22 mouse cellular contexts compared by ENCODE assay signal in the genomic region with DNA sequence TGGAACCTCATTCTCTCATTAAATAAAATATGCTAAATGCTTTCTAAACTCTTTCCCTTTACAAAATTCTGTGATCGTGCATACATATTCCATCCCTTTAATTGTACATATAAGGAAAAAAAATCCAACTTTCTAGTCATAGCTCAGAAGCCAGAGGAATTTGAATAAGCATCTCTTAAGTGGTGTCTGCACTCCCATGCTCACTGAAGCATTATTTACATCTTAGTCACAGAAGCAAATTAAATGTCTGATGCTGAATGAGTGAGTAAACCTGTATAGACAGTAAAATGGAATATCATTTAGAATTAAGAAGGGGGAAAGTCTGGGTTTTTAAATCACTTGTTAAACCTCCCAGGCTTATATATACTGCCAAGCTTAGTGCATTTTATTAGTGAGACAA.
DNase-seq lines count a peak whose midpoint lies in the region; ATAC-seq and TF ChIP-seq lines count a peak whose summit lies in the region.
"Had no signal": no experiment of that assay in that cellular context is flagged by ENCODE, and none has a peak within 500 bp of the region (broad histone marks: within the 10 kb centered on the region; RNA-seq: fewer than 3 reads in every experiment).

No protein-coding gene starts in this region.

- no peak overlapping the region for H3K4me2 ChIP-seq in lung, postnatal 0 days (replicated peaks; ENCODE audit: low read depth, low read length)
- no peak overlapping the region for H3K4me2 ChIP-seq in liver, embryonic 11.5 days

- in situ Hi-C loops in Patski (cut with MboI; ENCODE audit: low pct_unique_long_range_greater_than_20kb) = no loop called here

- no peak overlapping the region for H3K27ac ChIP-seq in lung, postnatal 0 days (ENCODE audit: low read length)
- H3K27ac ChIP-seq in liver, embryonic 11.5 days (ENCODE audit: low read depth, low read length) = no peak overlapping the region

- TF ChIP-seq EP300 in lung, postnatal 0 days (IDR thresholded peaks at IDR 0.05) = no peak

- no peak overlapping the region for H3K9ac ChIP-seq in lung, postnatal 0 days (replicated peaks; ENCODE audit: low read depth)
- no peak overlapping the region for H3K9ac ChIP-seq in liver, embryonic 11.5 days (ENCODE audit: low read depth, low read length)

- CTCF ChIA-PET in Patski (lab: Charles Lee) = no interaction called here

- no peak for ATAC-seq in lung, postnatal 0 days
- peak; percentile 94 for ATAC-seq in Patski
- ATAC-seq in liver, embryonic 11.5 days (replicated peaks; ENCODE audit: low FRiP score) = no peak
- ATAC-seq: activated CD4-positive, CD25-positive, alpha-beta regulatory T cell, adult 4 months; CD4-positive, CD25-positive, alpha-beta regulatory T cell, adult 4 months had no signal

- H3K9me3 ChIP-seq in lung, postnatal 0 days (ENCODE audit: low read length) = no peaks in the 10 kb centered on the region
- H3K9me3 ChIP-seq in liver, embryonic 11.5 days (ENCODE audit: control insufficient read depth, low read length) = no peaks in the 10 kb centered on the region
- H3K9me3 ChIP-seq: G1E had no signal

- peak; percentile 9 for DNase-seq in lung, postnatal 0 days (ENCODE audit: low spot score)
- no peak for DNase-seq in lung, postnatal 4 days
- peak; percentile 46 for DNase-seq in Muller cell, postnatal 12 days (ENCODE audit: inconsistent ontology term)
- no peak for DNase-seq in Patski (ENCODE audit: low read depth, low spot score)
- DNase-seq in layer of hippocampus, postnatal 14 days (ENCODE audit: low spot score in 2 of 2) = no peak
- DNase-seq in liver, embryonic 11.5 days (ENCODE audit: low spot score) = no peak
- DNase-seq: adrenal gland, adult 2 months; adrenal gland, adult 8-10 months; adrenal gland, postnatal 10 days; adrenal gland, postnatal 14 days; adrenal gland, postnatal 25 days; adrenal gland, postnatal 36 days; B cell, adult 2 months; cerebellum, adult 11 months; cerebellum, adult 11-12 months; cerebellum, adult 18-20 months; cerebellum, adult 2 months; cerebellum, adult 8-10 months had no signal

- 67% methylated on average over 1 of the region's 1 CpGs for WGBS in lung, postnatal 0 days
- 75% methylated on average over 1 of the region's 1 CpGs for WGBS in liver, embryonic 11.5 days

- no peaks in the 10 kb centered on the region for H3K4me1 ChIP-seq in lung, postnatal 0 days (ENCODE audit: insufficient read depth, low read depth, low read length)
- H3K4me1 ChIP-seq in liver, embryonic 11.5 days (replicated peaks; ENCODE audit: control insufficient read depth, insufficient read depth, low read length) = no peaks in the 10 kb centered on the region

- TF ChIP-seq CTCF in lung, postnatal 0 days (IDR thresholded peaks at IDR 0.05) = no peak
- no peak for TF ChIP-seq CTCF in Patski (IDR thresholded peaks at IDR 0.05)

- no peak overlapping the region for H3K4me3 ChIP-seq in lung, postnatal 0 days (ENCODE audit: low read depth, low read length)
- no peak overlapping the region for H3K4me3 ChIP-seq in liver, embryonic 11.5 days (ENCODE audit: low read depth, low read length)

- no peaks in the 10 kb centered on the region for H3K36me3 ChIP-seq in lung, postnatal 0 days (ENCODE audit: insufficient read depth, low read length)
- H3K36me3 ChIP-seq in liver, embryonic 11.5 days (ENCODE audit: control insufficient read depth, insufficient read depth, low read length) = no peaks in the 10 kb centered on the region
- H3K36me3 ChIP-seq: G1E had no signal

- H3K27me3 ChIP-seq in lung, postnatal 0 days (replicated peaks; ENCODE audit: insufficient read depth, low read length) = no peaks in the 10 kb centered on the region
- no peaks in the 10 kb centered on the region for H3K27me3 ChIP-seq in Patski
- no peaks in the 10 kb centered on the region for H3K27me3 ChIP-seq in liver, embryonic 11.5 days (replicated peaks; ENCODE audit: control insufficient read depth, insufficient read depth, low read length)
- H3K27me3 ChIP-seq: CH12.LX had no signal

- POLR2A ChIA-PET in Patski (lab: Charles Lee) = no interaction called here

Comparison
In these comparisons a context has a peak if more than half of its experiments do, and no peak if none do; other contexts are left out.
1. DNase-seq: peak in lung, postnatal 0 days (single experiment) and Muller cell, postnatal 12 days (single experiment); none in lung, postnatal 4 days (0 of 2), Patski (single experiment), layer of hippocampus, postnatal 14 days (0 of 2) and liver, embryonic 11.5 days (single experiment).